Mouse (Mus musculus) lung, embryonic 16.5 days (tissue): ENCODE data around the gene Tamm41. TPM values are rescaled to one million over a fixed set of nuclear protein-coding genes. Genes with fewer than 3 reads are reported as not detected.

Experiments
- ATAC-seq: fragments of 200-750 bp; cut with Nextera tagmentation; 2 replicates; pipeline ENCODE4 v1.8.0; 2017; ENCODE audit warnings: low read depth, mild to moderate bottlenecking, moderate library complexity
- H3K27ac ChIP-seq: fragments of 300-500 bp; sonication (generic); 2 replicates; pipeline ENCODE4 v1.5.1; 2014; ENCODE audit warnings: mild to moderate bottlenecking, control low read depth, low read length
- H3K27me3 ChIP-seq: fragments of 300-500 bp; sonication (generic); 2 replicates; pipeline ENCODE4 v1.6.1; 2014; ENCODE audit warnings: low read depth, low read length, mixed read lengths; ENCODE audit not compliant: control insufficient read depth, insufficient read depth
- H3K36me3 ChIP-seq: fragments of 300-500 bp; sonication (generic); 2 replicates; pipeline ENCODE4 v1.6.1; 2014; ENCODE audit warnings: low read length; ENCODE audit not compliant: control insufficient read depth, insufficient read depth
- H3K4me1 ChIP-seq: fragments of 300-500 bp; sonication (generic); replicated peaks from 2 replicates; pipeline ENCODE4 v1.6.1; 2014; ENCODE audit warnings: low read length, mixed read lengths; ENCODE audit not compliant: control insufficient read depth, insufficient read depth
- H3K4me2 ChIP-seq: fragments of 300-500 bp; sonication (generic); 2 replicates; pipeline ENCODE4 v1.6.1; 2014; ENCODE audit warnings: low read depth, low read length, control low read depth
- H3K4me3 ChIP-seq: fragments of 300-500 bp; sonication (generic); 2 replicates; pipeline ENCODE4 v1.5.1; 2014; ENCODE audit warnings: mild to moderate bottlenecking, low read length, control low read depth
- H3K9ac ChIP-seq: fragments of 300-500 bp; sonication (generic); 2 replicates; pipeline ENCODE4 v1.6.1; 2014; ENCODE audit warnings: low read length, control low read depth
- H3K9me3 ChIP-seq: fragments of 300-500 bp; sonication (generic); 2 replicates; pipeline ENCODE4 v1.6.1; 2016; ENCODE audit warnings: low read length; ENCODE audit not compliant: control insufficient read depth
- WGBS: fragments of 180-500 bp; shearing (Covaris S2); extraction: QIAGEN DNeasy Blood & Tissue Kit; methylation state at CpG from one replicate; pipeline ENCODE4 v1.1.7; 2014; 5-methylcytosine and 5-hydroxymethylcytosine counted together
- polyA plus RNA-seq: library from polyadenylated mRNA; unstranded; fragments of >200 nt; fragmentation: Nextera tagmentation; extraction: Ambion mirVana; gene quantifications from 2 replicates; pipeline ENCODE4 v1.2.1, GENCODE M21; 2015

Tamm41 gene
- polyA plus RNA-seq, 1 experiment from 2014 or later = 52.4 TPM

DNA sequence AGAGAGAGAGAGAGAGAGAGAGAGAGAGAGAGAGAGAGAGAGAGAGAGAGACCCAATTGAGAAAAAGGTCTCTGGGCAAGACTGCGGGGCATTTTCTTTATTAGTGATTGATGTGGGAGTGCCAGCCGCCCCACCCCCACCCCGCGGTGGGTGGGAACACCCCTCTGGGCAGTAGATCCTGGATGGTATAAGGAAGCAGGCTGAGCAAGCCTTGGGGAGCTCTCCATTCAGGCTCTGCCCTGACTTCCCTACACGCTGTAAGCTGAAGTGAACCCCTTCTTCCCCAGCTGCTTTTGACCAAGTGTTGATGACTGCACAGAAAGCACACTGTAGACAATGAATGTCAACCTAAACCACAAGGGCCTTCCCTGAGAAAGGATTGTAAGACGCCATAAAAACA lies 67.3 kb downstream of the Tamm41 start:
- WGBS = 29% methylated on average over 6 of the region's 6 CpGs
- H3K4me3 ChIP-seq = no peak overlapping the region
- no peak for ATAC-seq
- peaks cover 8% of the 10 kb centered on the region; the same call in 1 of the 2 replicates for H3K27me3 ChIP-seq
- H3K4me2 ChIP-seq = peak overlapping the region; percentile 95; the same call in 1 of the 2 replicates
- no peak overlapping the region for H3K27ac ChIP-seq
- H3K36me3 ChIP-seq = no peaks in the 10 kb centered on the region
- H3K4me1 ChIP-seq = peaks cover 4% of the 10 kb centered on the region; the same call in 1 of the 2 replicates
- no peak overlapping the region for H3K9ac ChIP-seq
- H3K9me3 ChIP-seq = 0 out of 2 replicates have a peak, but pooled peaks cover 2% of the 10 kb centered on the region

DNA sequence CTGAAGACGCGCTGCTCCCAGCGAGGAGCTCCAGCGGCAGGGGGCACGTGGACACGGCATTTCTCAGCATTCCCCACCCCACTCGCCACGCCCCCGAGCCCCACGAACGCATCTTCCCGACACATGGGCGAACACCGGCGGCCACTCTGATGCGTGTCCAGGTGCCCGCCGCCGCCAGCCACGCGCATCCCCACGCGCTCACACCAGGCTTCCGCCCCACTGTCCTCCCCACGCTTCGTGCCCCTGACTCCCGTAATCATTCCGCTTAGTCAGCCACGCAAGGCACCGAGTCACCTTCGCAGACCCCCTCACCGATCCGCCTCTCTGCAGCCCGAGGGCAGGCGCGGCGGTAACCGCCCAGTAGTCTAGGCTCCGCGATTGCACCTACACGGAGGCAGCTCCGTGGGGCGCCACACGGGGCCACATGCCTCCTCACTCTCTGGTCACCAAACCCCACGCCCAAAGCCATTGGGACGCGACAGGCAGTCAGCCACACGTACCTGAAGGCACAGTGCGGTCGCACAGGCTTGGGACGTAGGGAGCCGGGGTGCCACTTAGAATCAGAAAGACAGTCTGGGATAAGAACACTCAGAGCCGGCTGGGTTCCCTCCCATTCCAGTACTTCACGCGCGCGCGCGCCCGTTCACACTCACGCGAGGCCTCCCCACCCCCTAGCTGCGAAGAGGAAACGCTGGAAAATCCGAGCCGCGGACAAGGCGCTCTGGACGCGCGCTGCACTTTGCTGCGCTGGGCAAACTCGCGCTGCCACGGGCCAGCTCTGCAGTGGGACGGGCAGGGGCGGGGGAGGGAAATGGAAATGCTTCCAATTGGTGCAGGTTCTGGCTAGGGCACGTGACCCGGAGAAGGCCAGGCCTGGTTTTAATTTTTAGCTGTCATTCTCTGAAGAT lies 68.2 kb downstream of the Tamm41 start, which contains the start of gene Vgll4:
TSS of gene Vgll4 (minus strand) at position 782 of the 908 bp plus-strand sequence.
- Histone ChIP-seq H3K4me2 (peak within 1 kb of the TSS; percentile 95), H3K27me3 (peaks cover 8% of the 10 kb centered on the region; the same call in 1 of the 2 replicates), H3K27ac (peak within 1 kb of the TSS; percentile 86), H3K4me1 (peaks cover 8% of the 10 kb centered on the region; the same call in 1 of the 2 replicates), H3K36me3 (no peaks in the 10 kb centered on the region), H3K9me3 (0 out of 2 replicates have a peak, but pooled peaks cover 2% of the 10 kb centered on the region), H3K9ac (peak within 1 kb of the TSS; percentile 82), H3K4me3 (peak within 1 kb of the TSS; percentile 74)
- under 1% methylated on average over 72 of the region's 79 CpGs for WGBS
- ATAC-seq = peak; percentile 66

DNA sequence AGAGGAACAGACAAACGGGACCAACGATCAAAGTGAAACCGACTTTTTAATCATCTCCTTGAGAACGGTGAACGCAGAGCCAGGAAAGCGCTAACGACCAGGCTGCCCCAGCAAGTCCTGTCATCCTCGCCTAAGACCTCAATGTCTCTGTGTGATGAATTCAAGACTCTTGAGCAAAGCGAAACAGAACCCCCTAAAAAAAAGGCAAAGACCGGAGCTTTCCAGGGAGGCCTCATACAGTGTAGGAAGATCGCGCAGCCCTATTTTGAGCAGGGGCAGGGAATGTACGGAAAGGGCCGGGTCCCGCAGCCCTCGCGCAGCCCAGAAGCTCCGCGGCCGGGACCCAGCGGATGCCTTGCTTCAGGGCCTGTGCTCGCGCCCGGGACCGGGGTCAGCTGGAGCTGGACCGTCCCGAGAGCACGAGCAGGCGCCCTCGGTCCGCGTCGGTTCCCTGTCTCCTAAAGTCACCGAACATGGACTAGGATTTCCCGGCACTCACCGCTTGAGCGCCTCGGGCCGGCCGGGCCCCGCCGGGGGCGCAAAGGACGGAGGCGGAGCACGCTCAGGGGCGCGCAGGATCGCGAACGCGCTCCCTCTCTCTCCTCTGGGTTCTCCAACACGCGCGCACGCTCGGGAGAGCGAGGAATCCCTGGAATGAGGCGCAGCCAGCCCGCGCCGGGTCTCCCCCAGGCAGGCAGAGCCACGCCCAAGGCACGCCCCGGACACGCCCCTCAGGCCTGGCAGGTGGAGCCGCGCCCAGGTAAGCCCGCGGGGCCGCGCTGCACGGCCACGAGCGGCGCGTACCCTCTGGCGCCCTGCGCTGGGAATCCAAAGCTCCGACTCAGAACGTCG lies 69.1 kb downstream of the Tamm41 start:
- Histone ChIP-seq H3K4me3 (peak overlapping the region; percentile 74), H3K4me1 (peaks cover 11% of the 10 kb centered on the region; the same call in 1 of the 2 replicates), H3K9ac (peak overlapping the region; percentile 82), H3K4me2 (peak overlapping the region; percentile 95), H3K36me3 (no peaks in the 10 kb centered on the region), H3K27ac (peak overlapping the region; percentile 86), H3K27me3 (peaks cover 8% of the 10 kb centered on the region; the same call in 1 of the 2 replicates), H3K9me3 (0 out of 2 replicates have a peak, but pooled peaks cover 2% of the 10 kb centered on the region)
- WGBS = under 1% methylated on average over 78 of the region's 82 CpGs
- ATAC-seq = peak; percentile 89

DNA sequence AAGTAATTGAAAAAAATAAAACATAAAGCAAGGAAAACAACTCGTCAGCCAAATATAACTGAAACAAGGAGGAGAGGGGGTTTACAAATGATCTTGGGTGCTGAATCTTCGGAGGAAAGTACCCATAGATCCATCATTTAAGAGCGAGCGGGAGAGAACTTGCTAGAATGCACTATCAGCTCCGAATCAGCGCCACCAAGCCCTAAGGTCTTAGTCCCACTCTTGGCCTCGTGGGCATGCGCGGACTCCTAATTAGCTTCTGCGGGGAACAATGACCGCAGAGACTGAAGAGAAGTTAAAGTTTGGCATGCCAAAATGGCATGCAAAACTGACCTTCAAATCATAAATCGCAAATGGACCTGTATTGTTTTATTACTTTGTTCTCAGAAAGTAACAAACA lies 70.1 kb downstream of the Tamm41 start:
- Histone ChIP-seq H3K36me3 (no peaks in the 10 kb centered on the region), H3K9ac (peak overlapping the region; percentile 82), H3K9me3 (0 out of 2 replicates have a peak, but pooled peaks cover 2% of the 10 kb centered on the region), H3K4me2 (peak overlapping the region; percentile 95), H3K27me3 (peaks cover 8% of the 10 kb centered on the region; the same call in 1 of the 2 replicates), H3K4me3 (peak overlapping the region; percentile 74), H3K4me1 (peaks cover 17% of the 10 kb centered on the region; the same call in 1 of the 2 replicates), H3K27ac (no peak overlapping the region)
- 40% methylated on average over 12 of the region's 12 CpGs for WGBS
- ATAC-seq = no peak

DNA sequence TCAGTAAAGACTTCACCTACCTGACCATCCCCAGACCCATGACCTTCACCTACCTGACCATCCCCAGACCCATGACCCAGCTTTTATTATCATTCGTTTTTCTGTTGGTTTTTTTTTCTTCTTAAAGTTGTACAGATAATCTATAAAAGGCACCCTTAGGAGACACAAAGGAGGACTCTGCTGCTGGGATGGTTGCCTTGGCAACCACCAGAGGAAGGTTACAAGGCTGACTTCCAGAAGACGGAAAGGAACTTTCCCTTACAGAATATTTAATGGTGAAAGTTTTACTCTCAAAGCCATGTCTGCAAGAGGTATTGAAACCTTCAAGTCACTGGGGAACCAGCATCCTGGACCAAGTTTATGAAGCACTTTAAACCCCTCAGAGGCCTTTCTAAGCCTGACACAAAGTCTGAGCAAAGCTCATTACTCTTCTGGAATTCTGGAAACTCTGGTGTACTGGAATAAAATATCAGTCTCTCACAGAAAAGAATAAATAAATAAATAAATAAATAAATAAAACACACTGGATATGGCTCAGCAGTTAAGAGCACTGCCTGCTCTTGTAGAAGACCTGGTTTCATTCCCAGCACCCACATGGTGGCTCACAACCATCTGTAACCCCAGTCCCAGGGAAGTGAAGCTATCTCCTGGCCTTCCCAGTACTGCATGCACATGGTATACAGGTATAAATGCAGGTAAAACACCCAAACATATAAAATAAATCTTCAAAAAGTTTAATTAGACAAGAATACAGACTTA lies 71.1 kb downstream of the Tamm41 start:
- Histone ChIP-seq H3K9me3 (0 out of 2 replicates have a peak, but pooled peaks cover 2% of the 10 kb centered on the region), H3K9ac (no peak overlapping the region), H3K4me1 (peaks cover 17% of the 10 kb centered on the region; the same call in 1 of the 2 replicates), H3K27me3 (peaks cover 8% of the 10 kb centered on the region; the same call in 1 of the 2 replicates), H3K36me3 (no peaks in the 10 kb centered on the region), H3K4me2 (peak overlapping the region; percentile 95; the same call in 1 of the 2 replicates), H3K27ac (no peak overlapping the region), H3K4me3 (no peak overlapping the region)
- WGBS = 51% methylated on average over 2 of the region's 2 CpGs
- no peak for ATAC-seq

DNA sequence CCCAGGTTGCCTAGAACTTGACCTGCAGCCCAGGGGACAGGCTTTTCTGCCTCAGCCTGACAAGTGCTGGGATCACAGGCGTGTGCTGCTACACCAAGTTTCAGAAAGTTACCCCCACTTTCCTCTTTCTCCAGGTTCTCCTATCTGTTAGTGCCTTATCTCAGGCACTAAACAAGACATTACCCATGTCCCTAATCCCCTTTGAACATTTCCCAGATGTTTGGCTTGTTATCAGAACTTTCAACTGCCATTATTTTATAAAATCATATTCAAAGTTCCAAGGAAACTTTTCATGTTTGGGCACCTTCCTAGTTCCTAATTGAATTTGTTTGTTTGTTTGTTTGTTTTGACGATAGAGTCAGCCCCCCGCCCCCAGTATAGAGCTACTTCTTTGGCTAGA lies 71.9 kb downstream of the Tamm41 start:
- H3K27me3 ChIP-seq = peaks cover 8% of the 10 kb centered on the region; the same call in 1 of the 2 replicates
- H3K9me3 ChIP-seq = 0 out of 2 replicates have a peak, but pooled peaks cover under 1% of the 10 kb centered on the region
- no peak overlapping the region for H3K9ac ChIP-seq
- no peak for ATAC-seq
- no peak overlapping the region for H3K27ac ChIP-seq
- H3K4me1 ChIP-seq = peaks cover 19% of the 10 kb centered on the region; the same call in 1 of the 2 replicates
- H3K4me3 ChIP-seq = no peak overlapping the region
- 58% methylated on average over 3 of the region's 3 CpGs for WGBS
- H3K4me2 ChIP-seq = no peak overlapping the region
- H3K36me3 ChIP-seq = no peaks in the 10 kb centered on the region

DNA sequence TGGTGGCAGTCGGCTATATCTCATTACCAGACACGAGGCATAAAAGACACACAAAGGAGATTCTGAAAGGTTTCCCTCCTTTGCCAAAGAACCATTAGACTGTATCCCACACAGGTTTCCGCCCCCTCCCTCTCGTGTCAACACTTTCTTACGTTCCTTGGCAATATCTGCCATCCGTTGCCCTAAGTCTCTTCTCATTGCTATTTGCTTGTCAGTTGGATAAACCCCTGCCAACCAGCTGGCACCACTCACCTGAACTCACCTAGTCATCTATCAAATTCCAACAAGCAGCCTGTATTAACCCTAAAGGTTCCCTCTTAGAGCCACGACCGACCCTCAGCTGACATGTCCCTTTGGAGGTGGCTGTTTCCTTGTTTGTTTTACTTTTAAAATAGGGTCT lies 72.3 kb downstream of the Tamm41 start:
- WGBS = 39% methylated on average over 8 of the region's 8 CpGs
- peak overlapping the region; percentile 30; the same call in 1 of the 2 replicates for H3K27ac ChIP-seq
- H3K36me3 ChIP-seq = no peaks in the 10 kb centered on the region
- ATAC-seq = no peak
- H3K9ac ChIP-seq = no peak overlapping the region
- H3K4me1 ChIP-seq = peaks cover 19% of the 10 kb centered on the region; the same call in 1 of the 2 replicates
- H3K9me3 ChIP-seq = no peaks in the 10 kb centered on the region
- H3K4me2 ChIP-seq = no peak overlapping the region
- H3K27me3 ChIP-seq = peaks cover 8% of the 10 kb centered on the region; the same call in 1 of the 2 replicates
- H3K4me3 ChIP-seq = no peak overlapping the region

DNA sequence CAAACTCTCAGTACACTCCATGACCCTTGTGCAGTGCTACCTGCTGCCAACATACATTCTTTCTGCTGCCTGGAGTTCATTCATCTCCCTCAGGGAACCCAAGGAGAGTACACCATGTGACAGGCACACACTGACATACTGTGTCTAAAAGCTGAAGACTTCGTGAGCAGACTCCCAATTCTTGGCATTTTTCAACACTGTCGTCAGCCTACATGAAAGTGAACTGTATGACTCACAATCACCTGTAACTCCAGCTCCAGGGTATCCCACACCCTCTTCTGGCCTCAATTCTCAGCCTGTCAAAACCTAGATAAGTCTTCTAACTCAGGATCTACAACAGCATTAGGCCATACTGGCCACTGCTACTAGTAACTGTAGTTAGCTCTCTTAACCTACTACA lies 73.4 kb downstream of the Tamm41 start:
- peak; percentile 14; the same call in 1 of the 2 replicates for ATAC-seq
- peak overlapping the region; percentile 60 for H3K27ac ChIP-seq
- 35% methylated on average over 2 of the region's 2 CpGs for WGBS

More for the DNA sequence above, 73.4 kb downstream of the Tamm41 start:
- Histone ChIP-seq H3K9me3 (no peaks in the 10 kb centered on the region), H3K27me3 (0 out of 2 replicates have a peak, but pooled peaks cover 3% of the 10 kb centered on the region), H3K4me3 (no peak overlapping the region), H3K36me3 (no peaks in the 10 kb centered on the region), H3K9ac (no peak overlapping the region), H3K4me1 (peaks cover 22% of the 10 kb centered on the region; the same call in 1 of the 2 replicates), H3K4me2 (no peak overlapping the region)
